Mouse (Mus musculus) cerebellum, adult 2 months (tissue): ENCODE measurements at regions not wholly inside any gene's neighbourhood (a gene's known extent, or its start where the extent isn't known, plus 50 kb on each side); places are given as distances from the start of the nearest gene placed in this dataset.

Experiments
- CTCF ChIP-seq: fragments of 200-500 bp; IDR thresholded peaks from 2 replicates; pipeline ENCODE4 v1.5.1; 2011; ENCODE audit warnings: low read depth, mild to moderate bottlenecking, control low read depth, low read length, moderate library complexity, borderline replicate concordance; ENCODE audit not compliant: insufficient read depth
- POLR2A ChIP-seq: fragments of 200-500 bp; IDR thresholded peaks from 2 replicates; pipeline ENCODE4 v1.6.1; 2011; ENCODE audit warnings: low read length, control low read depth, borderline replicate concordance; ENCODE audit not compliant: insufficient read depth

- TF ChIP-seq POLR2A, result no peak
- TF ChIP-seq CTCF, result no peak
These were observed 85.4 kb downstream of the Cxcr4 start for GRCm38 (mm10) chr1:128506551-128507313.
